Mouse (Mus musculus): ENCODE data around the gene Rnf31.

Rnf31 gene

GRCm38 (mm10) chr14:55591331-55591891 is at the start of gene Rnf31:
Gene Rnf31, plus strand, starts transcription at chr14:55591708.
- peak; percentile 96 for DNase-seq

- peak; percentile 26 for DNase-seq
Measured at GRCm38 (mm10) chr14:55542268-55542667, 49.2 kb upstream of the Rnf31 start.

- DNase-seq = no peak
Measured at GRCm38 (mm10) chr14:55544334-55544733, 47.2 kb upstream of the Rnf31 start.

GRCm38 (mm10) chr14:55550191-55550590 is 41.3 kb upstream of the Rnf31 start:
- DNase-seq = no peak

GRCm38 (mm10) chr14:55551347-55551746 is 40.2 kb upstream of the Rnf31 start:
- no peak for DNase-seq

- DNase-seq = no peak
Measured at GRCm38 (mm10) chr14:55551794-55552193, 39.7 kb upstream of the Rnf31 start.

GRCm38 (mm10) chr14:55554635-55555034 is 36.9 kb upstream of the Rnf31 start:
- DNase-seq = no peak

- DNase-seq = peak; percentile 39
Measured at GRCm38 (mm10) chr14:55555788-55556187, 35.7 kb upstream of the Rnf31 start.

- DNase-seq = peak; percentile 87
Measured at GRCm38 (mm10) chr14:55557003-55557402, 34.5 kb upstream of the Rnf31 start.

GRCm38 (mm10) chr14:55557587-55557986 is 33.9 kb upstream of the Rnf31 start:
- no peak for DNase-seq

GRCm38 (mm10) chr14:55558740-55559448 is 32.6 kb upstream of the Rnf31 start:
- peak; percentile 32 for DNase-seq

GRCm38 (mm10) chr14:55559799-55560201 is 31.7 kb upstream of the Rnf31 start, which contains the start of gene Dcaf11:
Gene Dcaf11, plus strand, starts transcription at chr14:55560006.
- peak; percentile 94 for DNase-seq

GRCm38 (mm10) chr14:55560202-55561073 is 31.1 kb upstream of the Rnf31 start, which contains the start of gene A730061H03Rik:
Gene A730061H03Rik, minus strand, starts transcription at chr14:55560406.
- peak; percentile 99 for DNase-seq

- DNase-seq = no peak
Measured at GRCm38 (mm10) chr14:55561860-55562259, 29.6 kb upstream of the Rnf31 start.

- DNase-seq = no peak
Measured at GRCm38 (mm10) chr14:55563249-55563648, 28.3 kb upstream of the Rnf31 start.

- no peak for DNase-seq
Measured at GRCm38 (mm10) chr14:55565748-55566147, 25.8 kb upstream of the Rnf31 start.

GRCm38 (mm10) chr14:55567496-55567895 is 24.0 kb upstream of the Rnf31 start:
- no peak for DNase-seq

GRCm38 (mm10) chr14:55570588-55570987 is 20.9 kb upstream of the Rnf31 start:
- DNase-seq = no peak

GRCm38 (mm10) chr14:55571760-55572159 is 19.7 kb upstream of the Rnf31 start:
- DNase-seq = no peak

GRCm38 (mm10) chr14:55575302-55575701 is 16.2 kb upstream of the Rnf31 start, which contains the start of gene Fitm1:
Gene Fitm1, plus strand, starts transcription at chr14:55575617.
- no peak for DNase-seq

GRCm38 (mm10) chr14:55575711-55576110 is 15.8 kb upstream of the Rnf31 start:
- no peak for DNase-seq

- no peak for DNase-seq
Measured at GRCm38 (mm10) chr14:55576376-55576775, 15.1 kb upstream of the Rnf31 start.

All from liver (tissue).